Mouse (Mus musculus): Measurements from ENCODE around the gene Jpt2. TPM values are rescaled to one million over a fixed set of nuclear protein-coding genes. Genes with fewer than 3 reads are reported as not detected.
"Not testable (repeated sequence)": the region's sequence is repeated elsewhere in the genome, so short reads cannot be mapped to it uniquely, and the experiment has no call there.

The Jpt2 gene
- polyA plus RNA-seq, 1 experiment from 2014 or later, result 101 TPM

DNA sequence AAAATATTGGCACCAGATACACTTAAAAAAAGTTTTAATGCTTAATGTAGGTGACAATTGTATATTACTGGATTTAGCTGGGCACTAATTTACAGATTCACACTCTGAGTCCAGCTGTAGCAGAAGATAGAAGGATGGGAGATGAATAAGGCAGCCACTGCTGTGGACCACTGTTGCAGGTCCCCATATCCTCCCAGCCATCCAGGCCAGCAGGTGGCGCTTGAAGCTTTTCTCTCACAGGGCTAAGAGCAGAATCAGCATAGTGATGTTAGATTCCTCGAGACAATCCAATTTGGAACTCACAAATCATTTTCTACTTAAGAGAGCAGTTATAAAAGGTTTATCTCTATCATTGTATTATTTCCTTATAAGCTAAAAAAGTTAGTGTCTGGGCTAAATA, 18.0 kb downstream of the Jpt2 start:
- H3K27me3 ChIP-seq; H3K4me1 ChIP-seq (replicated peaks); H3K4me3 ChIP-seq; H3K9me3 ChIP-seq; H3K9ac ChIP-seq; H3K4me2 ChIP-seq; H3K27ac ChIP-seq (replicated peaks): not testable (repeated sequence)
- WGBS, result 12% methylated on average over 2 of the region's 2 CpGs
- peaks cover 29% of the 10 kb centered on the region for H3K36me3 ChIP-seq
- ATAC-seq (ENCODE audit: low FRiP score, low read depth), result 0 out of 2 replicates have a peak, but pooled peaks have one; percentile 66

DNA sequence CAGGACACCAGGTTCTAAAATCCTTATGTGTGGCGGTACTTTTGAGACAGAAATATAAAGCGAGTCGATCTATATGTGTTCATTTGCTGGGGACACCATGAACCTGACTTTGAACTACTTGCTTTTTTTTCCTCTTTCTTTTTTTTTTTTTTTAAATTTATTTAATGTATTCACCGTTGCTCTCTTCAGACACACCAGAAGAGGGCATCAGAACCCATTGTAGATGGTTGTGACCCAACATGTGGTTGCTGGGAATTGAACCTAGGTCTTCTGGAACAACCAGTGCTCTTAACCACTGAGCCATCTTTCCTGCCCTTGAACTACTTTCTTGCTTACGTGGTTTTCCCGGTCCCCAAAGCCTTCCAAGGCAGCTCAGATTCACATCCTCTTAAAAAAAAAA, 23.2 kb downstream of the Jpt2 start:
- Histone ChIP-seq H3K27ac (replicated peaks) (peak overlapping the region; percentile 92), H3K36me3 (no peaks in the 10 kb centered on the region), H3K9ac (peak overlapping the region; percentile 66), H3K9me3 (no peaks in the 10 kb centered on the region), H3K4me1 (replicated peaks) (peaks cover 40% of the 10 kb centered on the region), H3K4me2 (peak overlapping the region; percentile 67), H3K27me3 (no peaks in the 10 kb centered on the region), H3K4me3 (peak overlapping the region; percentile 67)
- ATAC-seq (ENCODE audit: low FRiP score, low read depth), result no peak
- WGBS, result 47% methylated on average over 6 of the region's 6 CpGs

DNA sequence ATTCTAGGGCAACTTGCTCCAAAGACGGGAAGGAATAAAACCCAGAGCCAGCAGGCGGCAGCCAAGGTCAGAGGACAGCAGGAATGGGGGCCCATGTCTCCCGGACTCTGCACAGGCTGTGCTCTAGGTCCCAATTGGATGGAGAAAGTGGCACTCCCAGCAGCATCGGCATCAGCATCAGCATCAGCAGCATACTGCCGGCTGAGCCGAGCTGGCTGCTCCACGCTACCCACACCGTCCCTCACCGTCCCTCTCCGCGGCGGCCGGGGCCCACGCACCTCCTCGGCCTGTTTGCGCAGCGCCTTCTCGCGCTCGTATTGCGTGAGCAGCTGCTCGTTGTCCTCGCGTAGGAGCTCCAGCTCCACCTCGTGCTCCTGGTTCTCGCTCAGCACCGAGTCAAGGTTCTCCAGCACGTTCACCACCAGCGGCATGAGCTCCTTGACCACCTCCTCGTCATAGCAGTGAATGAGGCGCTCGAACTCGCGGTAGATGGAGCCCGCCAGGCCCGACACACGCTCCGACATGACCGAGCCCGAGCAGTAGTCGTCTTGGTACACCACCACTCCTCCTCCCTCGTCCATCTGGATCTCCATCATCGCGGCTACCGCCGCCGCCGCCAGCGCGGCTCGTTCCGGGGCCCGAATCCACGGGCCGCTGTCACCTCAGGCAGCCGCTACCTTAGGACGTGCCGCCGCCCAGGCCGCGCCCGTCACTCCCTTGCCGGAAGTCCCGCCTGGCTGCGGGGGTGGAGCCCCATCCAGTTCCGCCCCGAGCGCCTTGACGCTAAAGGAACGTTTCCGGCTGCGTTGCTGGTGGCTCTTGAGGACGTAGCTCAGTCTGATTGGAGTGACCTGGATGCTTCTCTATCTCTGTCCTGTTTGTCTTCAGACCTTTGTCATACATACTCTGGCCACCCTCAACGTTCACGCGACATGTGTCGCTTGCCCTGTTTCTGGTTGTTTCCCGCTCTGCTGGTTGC, 23.9 kb downstream of the Jpt2 start, which contains the start of gene Mapk8ip3:
TSS of gene Mapk8ip3 (minus strand) at position 719 of the 979 bp plus-strand sequence.
- 0 out of 2 replicates have a peak, but pooled peaks cover 4% of the 10 kb centered on the region for H3K36me3 ChIP-seq
- peak within 1 kb of the TSS; percentile 67 for H3K4me3 ChIP-seq
- H3K9me3 ChIP-seq, result no peaks in the 10 kb centered on the region
- under 1% methylated on average over 76 of the region's 78 CpGs for WGBS
- peak within 1 kb of the TSS; percentile 92 for H3K27ac ChIP-seq (replicated peaks)
- peak; percentile 98 for ATAC-seq (ENCODE audit: low FRiP score, low read depth)
- H3K9ac ChIP-seq, result peak within 1 kb of the TSS; percentile 66
- H3K4me1 ChIP-seq (replicated peaks), result peaks cover 40% of the 10 kb centered on the region
- peak within 1 kb of the TSS; percentile 67 for H3K4me2 ChIP-seq
- H3K27me3 ChIP-seq, result no peaks in the 10 kb centered on the region

DNA sequence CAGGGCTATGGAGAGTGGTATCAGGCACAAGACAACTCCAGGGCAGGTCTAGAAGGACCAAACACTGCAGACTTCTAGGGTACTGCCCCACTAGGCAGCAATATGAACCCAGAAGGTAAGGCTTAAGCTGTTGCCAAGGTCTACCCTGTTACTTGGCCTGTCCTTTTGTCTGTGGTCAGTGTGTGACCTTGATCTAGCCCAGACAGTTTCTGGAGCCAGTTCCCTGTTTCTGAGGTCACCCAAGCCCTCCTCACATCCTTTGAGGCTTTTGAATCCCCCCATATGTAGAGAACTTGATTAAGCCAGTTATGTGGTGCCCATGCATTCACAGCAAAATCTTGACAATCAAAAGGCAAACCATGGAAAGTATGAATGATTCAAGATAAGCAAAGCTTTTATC, 24.8 kb downstream of the Jpt2 start:
- ATAC-seq (ENCODE audit: low FRiP score, low read depth), result no peak
- Histone ChIP-seq H3K36me3 (0 out of 2 replicates have a peak, but pooled peaks cover 7% of the 10 kb centered on the region), H3K9me3 (no peaks in the 10 kb centered on the region), H3K4me2 (peak overlapping the region; percentile 67), H3K27ac (replicated peaks) (no peak overlapping the region), H3K4me3 (peak overlapping the region; percentile 67), H3K9ac (peak overlapping the region; percentile 66), H3K4me1 (replicated peaks) (peaks cover 40% of the 10 kb centered on the region), H3K27me3 (no peaks in the 10 kb centered on the region)

DNA sequence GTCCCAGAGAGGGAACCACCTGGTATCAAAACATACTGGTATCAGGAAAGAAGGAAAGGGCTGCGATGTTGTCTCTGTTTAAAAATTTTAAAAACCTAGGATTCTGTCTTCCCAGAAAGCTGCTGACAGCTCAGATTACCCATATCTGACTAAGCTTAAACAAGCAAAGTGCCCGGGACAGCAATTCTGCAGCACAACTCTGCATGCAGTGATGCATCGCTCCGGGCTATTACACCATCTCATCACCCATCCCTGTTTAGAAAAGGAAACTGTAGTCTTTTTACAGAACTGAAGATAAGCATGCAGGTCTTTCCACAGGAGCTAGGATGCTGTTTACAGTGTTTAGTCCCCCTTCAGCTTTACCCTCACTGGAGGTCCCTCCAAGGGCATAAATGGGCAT, 25.6 kb downstream of the Jpt2 start:
- no peak for ATAC-seq (ENCODE audit: low FRiP score, low read depth)
- WGBS, result 83% methylated on average over 4 of the region's 4 CpGs

DNA sequence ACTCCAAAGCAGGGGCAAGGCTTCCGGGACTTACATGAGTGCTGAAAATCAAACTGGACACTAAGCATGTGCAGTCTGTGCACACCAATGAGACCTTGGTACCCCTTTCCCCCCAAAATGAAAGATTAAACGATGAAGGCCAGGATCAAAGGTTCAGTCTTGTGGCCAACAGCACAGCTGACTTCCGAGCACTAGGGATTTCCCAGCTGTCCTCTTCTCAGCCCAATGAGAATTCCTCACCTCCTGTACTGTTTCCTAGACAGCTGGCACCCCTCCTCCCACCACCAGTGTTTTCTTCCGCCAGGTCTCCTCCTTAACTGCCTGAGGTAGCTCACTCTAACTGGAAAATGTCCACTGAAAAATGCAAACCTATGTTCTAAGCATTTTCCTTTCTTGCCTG, 27.3 kb downstream of the Jpt2 start:
- Histone ChIP-seq H3K9ac (no peak overlapping the region), H3K9me3 (no peaks in the 10 kb centered on the region), H3K4me2 (no peak overlapping the region), H3K36me3 (0 out of 2 replicates have a peak, but pooled peaks cover 7% of the 10 kb centered on the region), H3K27ac (replicated peaks) (no peak overlapping the region), H3K27me3 (no peaks in the 10 kb centered on the region), H3K4me1 (replicated peaks) (peaks cover 40% of the 10 kb centered on the region), H3K4me3 (no peak overlapping the region)
- ATAC-seq (ENCODE audit: low FRiP score, low read depth), result no peak
- WGBS, result 68% methylated on average over 4 of the region's 4 CpGs

More for the DNA sequence above, 25.6 kb downstream of the Jpt2 start:
- H3K9ac ChIP-seq, result peak overlapping the region; percentile 66
- H3K9me3 ChIP-seq, result no peaks in the 10 kb centered on the region
- 0 out of 2 replicates have a peak, but pooled peaks cover 7% of the 10 kb centered on the region for H3K36me3 ChIP-seq
- H3K4me2 ChIP-seq, result peak overlapping the region; percentile 67
- H3K4me1 ChIP-seq (replicated peaks), result peaks cover 40% of the 10 kb centered on the region
- H3K4me3 ChIP-seq, result peak overlapping the region; percentile 67
- H3K27me3 ChIP-seq, result no peaks in the 10 kb centered on the region
- no peak overlapping the region for H3K27ac ChIP-seq (replicated peaks)

DNA sequence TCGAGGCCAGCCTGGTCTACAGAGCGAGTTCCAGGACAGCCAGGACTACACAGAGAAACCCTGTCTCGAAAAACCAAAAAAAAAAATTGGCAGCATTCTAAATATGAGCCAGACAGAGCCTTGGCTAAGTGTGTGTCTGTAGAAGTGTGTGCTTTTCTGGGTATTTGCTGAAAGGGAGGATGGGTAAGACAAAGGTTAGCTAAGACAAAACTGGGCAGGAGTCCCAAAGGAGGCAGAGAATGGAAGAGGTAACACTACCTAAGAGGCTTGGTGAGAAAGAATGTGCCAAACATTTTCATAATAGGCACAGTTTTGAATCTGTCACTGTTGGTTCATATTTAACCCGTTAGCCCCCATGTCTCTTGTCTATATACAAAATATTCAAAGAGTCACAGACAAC, 28.1 kb downstream of the Jpt2 start:
- Histone ChIP-seq H3K4me3 (no peak overlapping the region), H3K9ac (no peak overlapping the region), H3K27me3 (no peaks in the 10 kb centered on the region), H3K36me3 (peaks cover 12% of the 10 kb centered on the region), H3K9me3 (no peaks in the 10 kb centered on the region), H3K4me1 (replicated peaks) (peaks cover 38% of the 10 kb centered on the region), H3K4me2 (no peak overlapping the region), H3K27ac (replicated peaks) (no peak overlapping the region)
- ATAC-seq (ENCODE audit: low FRiP score, low read depth), result no peak
- WGBS, result 97% methylated on average over 4 of the region's 4 CpGs

DNA sequence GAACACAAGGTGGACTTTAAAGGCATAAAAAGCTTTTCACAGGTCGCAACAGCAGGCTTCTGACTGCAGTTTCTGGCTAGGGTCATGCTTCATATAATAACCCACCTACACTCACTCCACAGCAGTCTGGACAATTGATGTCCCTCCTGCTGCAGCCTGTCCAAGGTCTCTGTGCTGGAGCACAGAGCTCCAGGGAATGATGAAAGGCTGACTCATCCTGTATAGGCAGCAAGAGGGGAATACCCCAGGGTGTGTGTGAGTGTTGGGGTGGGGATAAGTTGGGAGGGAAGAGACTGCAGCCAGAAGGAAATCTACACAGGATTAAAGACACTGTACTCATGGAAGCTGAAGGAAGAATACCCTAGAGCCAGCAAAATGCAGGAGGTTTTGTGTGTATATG, 31.0 kb downstream of the Jpt2 start:
- WGBS, result 100% methylated on average over 1 of the region's 1 CpGs
- Histone ChIP-seq H3K4me3 (no peak overlapping the region), H3K27ac (replicated peaks) (no peak overlapping the region), H3K9ac (no peak overlapping the region), H3K4me2 (no peak overlapping the region), H3K27me3 (no peaks in the 10 kb centered on the region), H3K36me3 (peaks cover 26% of the 10 kb centered on the region), H3K9me3 (no peaks in the 10 kb centered on the region), H3K4me1 (replicated peaks) (peaks cover 18% of the 10 kb centered on the region)
- ATAC-seq (ENCODE audit: low FRiP score, low read depth), result no peak

DNA sequence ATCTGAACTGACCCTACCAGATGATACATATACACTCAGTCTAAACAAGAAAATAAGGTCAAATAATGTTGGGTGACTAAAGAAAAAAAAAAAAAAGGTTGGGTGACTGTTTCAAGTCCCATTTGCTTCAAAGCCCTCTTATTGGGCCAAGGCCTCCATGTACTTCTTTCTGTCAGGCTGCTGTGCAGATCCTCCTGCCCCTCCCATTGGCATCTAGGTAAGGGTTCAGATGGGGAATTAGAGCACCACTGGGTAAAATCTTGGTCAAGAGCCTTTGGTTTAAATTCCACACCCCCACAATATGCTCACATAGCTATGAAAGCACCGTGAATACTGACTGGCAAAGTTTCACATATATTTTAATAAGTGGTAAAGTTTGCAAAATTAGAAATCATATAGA, 37.2 kb downstream of the Jpt2 start:
- no peak for ATAC-seq (ENCODE audit: low FRiP score, low read depth)
- Histone ChIP-seq H3K4me3 (no peak overlapping the region), H3K36me3 (peaks cover 75% of the 10 kb centered on the region), H3K27me3 (no peaks in the 10 kb centered on the region), H3K4me2 (no peak overlapping the region), H3K27ac (replicated peaks) (no peak overlapping the region), H3K9ac (no peak overlapping the region), H3K9me3 (no peaks in the 10 kb centered on the region), H3K4me1 (replicated peaks) (no peaks in the 10 kb centered on the region)
- WGBS, result 94% methylated on average over 1 of the region's 1 CpGs

DNA sequence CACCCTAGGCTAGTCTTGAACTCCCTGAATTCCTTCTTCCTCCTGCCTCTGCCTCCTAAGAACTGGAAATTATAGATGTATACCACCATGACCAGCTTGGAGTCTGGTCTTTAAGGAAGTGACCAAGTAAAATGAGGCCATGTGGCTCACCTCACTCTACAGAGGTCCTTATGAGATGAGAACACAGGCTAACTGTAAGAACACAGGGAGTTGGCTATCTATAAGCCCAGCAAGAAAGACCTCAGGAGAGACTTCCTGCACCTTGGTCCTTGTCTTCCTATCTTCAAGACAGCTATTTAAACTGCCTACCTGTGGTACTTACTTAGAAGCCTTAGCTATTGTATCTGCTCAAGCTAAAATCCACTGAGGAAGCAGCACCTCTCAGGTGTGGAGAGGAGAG, 46.5 kb downstream of the Jpt2 start:
- H3K4me1 ChIP-seq (replicated peaks), result no peaks in the 10 kb centered on the region
- H3K9ac ChIP-seq, result no peak overlapping the region
- ATAC-seq (ENCODE audit: low FRiP score, low read depth), result no peak
- H3K27ac ChIP-seq (replicated peaks), result no peak overlapping the region
- no peak overlapping the region for H3K4me2 ChIP-seq
- H3K9me3 ChIP-seq, result no peaks in the 10 kb centered on the region
- H3K4me3 ChIP-seq, result no peak overlapping the region
- no peaks in the 10 kb centered on the region for H3K27me3 ChIP-seq
- peaks cover 96% of the 10 kb centered on the region for H3K36me3 ChIP-seq

DNA sequence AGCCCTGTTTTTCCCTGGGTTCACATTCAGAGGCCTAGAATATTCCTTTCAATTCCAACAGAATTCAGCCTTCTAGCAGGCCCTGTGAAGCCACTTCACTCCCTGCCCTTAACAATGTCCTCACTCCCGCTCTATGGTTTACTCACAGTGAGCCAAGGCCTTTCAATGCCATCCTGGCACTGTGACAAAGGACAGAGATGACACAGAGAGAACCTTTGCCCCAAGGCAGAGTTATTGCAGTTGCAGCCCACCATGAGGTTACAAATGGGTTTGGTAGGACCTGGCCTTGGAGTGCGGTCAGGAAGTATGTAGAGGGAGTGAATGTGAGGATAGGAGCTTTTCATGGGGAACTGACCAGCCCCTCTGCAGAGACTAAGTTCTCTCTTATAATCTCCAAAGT, 52.9 kb downstream of the Jpt2 start:
- Histone ChIP-seq H3K4me2 (no peak overlapping the region), H3K4me1 (replicated peaks) (no peaks in the 10 kb centered on the region), H3K9ac (no peak overlapping the region), H3K27me3 (no peaks in the 10 kb centered on the region), H3K4me3 (no peak overlapping the region), H3K27ac (replicated peaks) (no peak overlapping the region), H3K36me3 (peaks cover 100% of the 10 kb centered on the region), H3K9me3 (no peaks in the 10 kb centered on the region)
- ATAC-seq (ENCODE audit: low FRiP score, low read depth), result no peak
- 94% methylated on average over 2 of the region's 2 CpGs for WGBS

DNA sequence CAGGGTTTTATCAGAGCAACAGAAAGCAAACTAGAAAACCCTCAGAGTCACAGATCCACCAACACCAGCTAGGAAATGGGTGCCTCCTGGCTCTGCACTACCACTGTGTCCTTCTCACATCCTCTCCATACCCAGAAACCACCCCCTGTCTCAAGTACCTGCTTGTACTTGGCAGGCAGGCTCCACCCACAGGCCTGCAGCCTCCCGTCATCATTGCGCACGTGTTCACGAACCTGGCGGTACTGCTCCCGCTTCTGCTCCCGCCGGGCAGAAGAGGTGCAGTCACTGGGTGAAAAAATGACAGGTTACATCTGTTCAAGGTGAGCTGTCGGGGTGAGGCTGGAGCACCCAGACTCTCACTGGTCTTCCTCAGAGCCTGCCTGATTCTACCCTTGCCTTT, 56.7 kb downstream of the Jpt2 start:
- Histone ChIP-seq H3K4me2 (no peak overlapping the region), H3K9me3 (no peaks in the 10 kb centered on the region), H3K27ac (replicated peaks) (no peak overlapping the region), H3K9ac (no peak overlapping the region), H3K4me3 (no peak overlapping the region), H3K4me1 (replicated peaks) (no peaks in the 10 kb centered on the region), H3K27me3 (no peaks in the 10 kb centered on the region), H3K36me3 (peaks cover 99% of the 10 kb centered on the region)
- no peak for ATAC-seq (ENCODE audit: low FRiP score, low read depth)
- 93% methylated on average over 9 of the region's 9 CpGs for WGBS

All from hindbrain, embryonic 15.5 days (tissue).